23 mouse cellular contexts compared by ENCODE assay signal in the genomic region with DNA sequence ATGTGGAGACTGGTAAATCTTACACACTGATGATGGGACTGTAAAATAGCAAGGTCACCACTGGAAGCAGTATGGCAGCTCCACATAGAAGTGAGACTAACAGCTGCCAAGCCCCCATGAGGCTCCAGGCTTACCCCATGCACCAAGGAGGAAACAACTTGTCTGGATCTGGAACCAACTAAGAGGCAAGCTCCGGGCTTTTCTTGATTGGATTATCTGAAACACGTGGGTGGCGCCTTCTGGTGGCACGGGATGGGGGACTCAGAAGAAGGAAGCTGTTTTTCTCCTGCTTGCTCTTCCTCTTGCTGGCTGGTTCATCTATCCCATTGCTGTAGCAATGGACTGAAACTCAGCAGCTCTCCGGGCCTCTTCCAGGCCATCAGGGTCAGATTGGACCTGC.
DNase-seq lines count a peak whose midpoint lies in the region; ATAC-seq and TF ChIP-seq lines count a peak whose summit lies in the region.
"Had no signal": no experiment of that assay in that cellular context is flagged by ENCODE, and none has a peak within 500 bp of the region (broad histone marks: within the 10 kb centered on the region; RNA-seq: fewer than 3 reads in every experiment).

No protein-coding gene starts in this region.

- WGBS in liver, postnatal 0 days (ENCODE audit: insufficient replicate concordance) = 61% methylated on average over 5 of the region's 5 CpGs
- 61% methylated on average over 5 of the region's 5 CpGs for WGBS in liver, embryonic 11.5 days
- 66% methylated on average over 5 of the region's 5 CpGs for WGBS in embryonic facial prominence, embryonic 10.5 days

- H3K4me1 ChIP-seq in liver, postnatal 0 days (ENCODE audit: insufficient read depth) = no peaks in the 10 kb centered on the region
- H3K4me1 ChIP-seq in liver, embryonic 11.5 days (replicated peaks; ENCODE audit: control insufficient read depth, insufficient read depth, low read length) = 0 out of 2 replicates have a peak, but pooled peaks cover 7% of the 10 kb centered on the region
- peaks cover 58% of the 10 kb centered on the region for H3K4me1 ChIP-seq in embryonic facial prominence, embryonic 10.5 days

- no peak overlapping the region for H3K4me3 ChIP-seq in liver, postnatal 0 days (ENCODE audit: low read depth, low read length)
- H3K4me3 ChIP-seq in liver, embryonic 11.5 days (ENCODE audit: low read depth, low read length) = no peak overlapping the region
- H3K4me3 ChIP-seq in embryonic facial prominence, embryonic 10.5 days = no peak overlapping the region
- H3K4me3 ChIP-seq: embryonic facial prominence, embryonic 15.5 days; forebrain, embryonic 12.5 days; heart, embryonic 12.5 days; hindbrain, embryonic 13.5 days; limb, embryonic 12.5 days; midbrain, embryonic 15.5 days; neural tube, embryonic 13.5 days had no signal

- ATAC-seq in liver, postnatal 0 days = no peak
- ATAC-seq in liver, embryonic 11.5 days (replicated peaks; ENCODE audit: low FRiP score) = no peak
- ATAC-seq in monocyte, adult 5-6 weeks (replicated peaks; ENCODE audit: insufficient number of reproducible peaks, low FRiP score, low TSS enrichment, poor library complexity, severe bottlenecking) = no peak
- ATAC-seq: CD4-positive, CD25-positive, alpha-beta regulatory T cell, adult 4 months; midbrain, embryonic 15.5 days had no signal

- H3K9me3 ChIP-seq in liver, postnatal 0 days (ENCODE audit: low read length) = no peaks in the 10 kb centered on the region
- no peaks in the 10 kb centered on the region for H3K9me3 ChIP-seq in liver, embryonic 11.5 days (ENCODE audit: control insufficient read depth, low read length)
- no peaks in the 10 kb centered on the region for H3K9me3 ChIP-seq in embryonic facial prominence, embryonic 10.5 days
- H3K9me3 ChIP-seq: embryonic facial prominence, embryonic 15.5 days; forebrain, embryonic 12.5 days; heart, embryonic 12.5 days; hindbrain, embryonic 13.5 days; limb, embryonic 12.5 days; midbrain, embryonic 15.5 days; neural tube, embryonic 13.5 days had no signal

- no peaks in the 10 kb centered on the region for H3K27me3 ChIP-seq in liver, postnatal 0 days (ENCODE audit: insufficient read depth, low read length)
- H3K27me3 ChIP-seq in liver, embryonic 11.5 days (replicated peaks; ENCODE audit: control insufficient read depth, insufficient read depth, low read length) = no peaks in the 10 kb centered on the region
- H3K27me3 ChIP-seq in embryonic facial prominence, embryonic 10.5 days (replicated peaks; ENCODE audit: low read depth, poor library complexity, severe bottlenecking) = no peaks in the 10 kb centered on the region; the same call in none of the 2 replicates
- H3K27me3 ChIP-seq: embryonic facial prominence, embryonic 15.5 days; heart, embryonic 12.5 days; limb, embryonic 12.5 days; midbrain, embryonic 15.5 days; neural tube, embryonic 13.5 days had no signal

- H3K27ac ChIP-seq in liver, postnatal 0 days (ENCODE audit: low read depth) = no peak overlapping the region
- H3K27ac ChIP-seq in liver, embryonic 11.5 days (ENCODE audit: low read depth, low read length) = no peak overlapping the region
- H3K27ac ChIP-seq in embryonic facial prominence, embryonic 10.5 days (replicated peaks) = peak overlapping the region; percentile 49; the same call in 1 of the 2 replicates
- H3K27ac ChIP-seq: embryonic facial prominence, embryonic 15.5 days; forebrain, embryonic 12.5 days; hindbrain, embryonic 13.5 days; limb, embryonic 12.5 days; midbrain, embryonic 15.5 days; neural tube, embryonic 13.5 days had no signal

- no peak for TF ChIP-seq EP300 in liver, postnatal 0 days (IDR thresholded peaks at IDR 0.05; ENCODE audit: low read depth)

- no peaks in the 10 kb centered on the region for H3K36me3 ChIP-seq in liver, postnatal 0 days (replicated peaks; ENCODE audit: insufficient read depth, low read length)
- no peaks in the 10 kb centered on the region for H3K36me3 ChIP-seq in liver, embryonic 11.5 days (ENCODE audit: control insufficient read depth, insufficient read depth, low read length)
- H3K36me3 ChIP-seq in embryonic facial prominence, embryonic 10.5 days (replicated peaks) = no peaks in the 10 kb centered on the region
- H3K36me3 ChIP-seq: embryonic facial prominence, embryonic 15.5 days; forebrain, embryonic 12.5 days; heart, embryonic 12.5 days; hindbrain, embryonic 13.5 days; limb, embryonic 12.5 days; midbrain, embryonic 15.5 days; neural tube, embryonic 13.5 days had no signal

- TF ChIP-seq CTCF in liver, postnatal 0 days (IDR thresholded peaks at IDR 0.05; ENCODE audit: low read depth) = peak; percentile 13; the same call in 1 of the 2 replicates

- DNase-seq in liver, postnatal 0 days = no peak
- no peak for DNase-seq in liver, embryonic 11.5 days (ENCODE audit: low spot score)
- DNase-seq in monocyte, adult 2 months (ENCODE audit: low read depth in 1 of 2, low spot score in 2 of 2) = peak; percentile 19 to 32
- no peak for DNase-seq in embryonic facial prominence, embryonic 10.5 days (ENCODE audit: low spot score)
- DNase-seq in B cell, adult 2 months = no peak
- no peak for DNase-seq in ovary, postnatal 14 days (ENCODE audit: low spot score)
- DNase-seq: adrenal gland, postnatal 14 days; cerebellum, adult 18-20 months; cerebellum, postnatal 10 days; gastrocnemius, postnatal 10 days; heart, postnatal 4 days; kidney, adult 11 months; kidney, postnatal 14 days; lung, postnatal 4 days had no signal

- H3K4me2 ChIP-seq in liver, postnatal 0 days (ENCODE audit: low read depth, low read length) = no peak overlapping the region
- no peak overlapping the region for H3K4me2 ChIP-seq in liver, embryonic 11.5 days
- H3K4me2 ChIP-seq: embryonic facial prominence, embryonic 15.5 days; forebrain, embryonic 12.5 days; heart, embryonic 12.5 days; hindbrain, embryonic 13.5 days; limb, embryonic 12.5 days; midbrain, embryonic 15.5 days; neural tube, embryonic 13.5 days had no signal

- no peak overlapping the region for H3K9ac ChIP-seq in liver, postnatal 0 days (replicated peaks)
- no peak overlapping the region for H3K9ac ChIP-seq in liver, embryonic 11.5 days (ENCODE audit: low read depth, low read length)
- H3K9ac ChIP-seq: embryonic facial prominence, embryonic 15.5 days; forebrain, embryonic 12.5 days; heart, embryonic 12.5 days; hindbrain, embryonic 13.5 days; limb, embryonic 12.5 days; midbrain, embryonic 15.5 days; neural tube, embryonic 13.5 days had no signal

Comparison
In these comparisons a context has a peak if more than half of its experiments do, and no peak if none do; other contexts are left out.
1. DNase-seq: peak in monocyte, adult 2 months (2 of 2); none in liver, postnatal 0 days (single experiment), liver, embryonic 11.5 days (single experiment), embryonic facial prominence, embryonic 10.5 days (single experiment), B cell, adult 2 months (0 of 2) and ovary, postnatal 14 days (single experiment).